Mouse (Mus musculus) heart, embryonic 16.5 days (tissue): Measurements from ENCODE around the gene Olfr464. TPM values are rescaled to one million over a fixed set of nuclear protein-coding genes. Genes with fewer than 3 reads are reported as not detected.
A peak's percentile ranks its signal among the peaks of the same experiment; 100 is the strongest.

ENCODE experiments used
- ATAC-seq: fragments of 200-750 bp; cut with Nextera tagmentation; replicated peaks from 2 replicates; pipeline ENCODE4 v1.8.0; 2017; ENCODE audit warnings: moderate number of reproducible peaks; ENCODE audit not compliant: insufficient read depth, low FRiP score; ENCODE audit errors: extremely low read depth
- H3K27ac ChIP-seq: fragments of 300-500 bp; sonication (generic); 2 replicates; pipeline ENCODE4 v1.5.1; 2014; ENCODE audit warnings: mild to moderate bottlenecking, low read length, control low read depth, moderate library complexity
- H3K27me3 ChIP-seq: fragments of 300-500 bp; sonication (generic); 2 replicates; pipeline ENCODE4 v1.6.1; 2014; ENCODE audit warnings: low read length, mixed read lengths; ENCODE audit not compliant: control insufficient read depth, insufficient read depth
- H3K36me3 ChIP-seq: fragments of 300-500 bp; sonication (generic); 2 replicates; pipeline ENCODE4 v1.6.1; 2014; ENCODE audit not compliant: control insufficient read depth, insufficient read depth
- H3K4me1 ChIP-seq: fragments of 300-500 bp; sonication (generic); 2 replicates; pipeline ENCODE4 v1.6.1; 2014; ENCODE audit warnings: low read length, mixed read lengths; ENCODE audit not compliant: control insufficient read depth, insufficient read depth
- H3K4me2 ChIP-seq: fragments of 300-500 bp; sonication (generic); 2 replicates; pipeline ENCODE4 v1.6.1; 2014; ENCODE audit warnings: low read depth, mild to moderate bottlenecking, control low read depth, low read length
- H3K4me3 ChIP-seq: fragments of 300-500 bp; sonication (generic); 2 replicates; pipeline ENCODE4 v1.5.1; 2014; ENCODE audit warnings: mild to moderate bottlenecking, control low read depth, low read length
- H3K9ac ChIP-seq: fragments of 300-500 bp; sonication (generic); 2 replicates; pipeline ENCODE4 v1.6.1; 2014; ENCODE audit warnings: low read length, control low read depth
- H3K9me3 ChIP-seq: fragments of 300-500 bp; sonication (generic); replicated peaks from 2 replicates; pipeline ENCODE4 v1.6.1; 2016; ENCODE audit warnings: low read length; ENCODE audit not compliant: control insufficient read depth
- WGBS: fragments of 180-500 bp; shearing (Covaris S2); extraction: QIAGEN DNeasy Blood & Tissue Kit; methylation state at CpG from one replicate; pipeline ENCODE4 v1.1.7; 2014; 5-methylcytosine and 5-hydroxymethylcytosine counted together
- polyA plus RNA-seq: library from polyadenylated mRNA; unstranded; fragments of >200 nt; fragmentation: Nextera tagmentation; extraction: Ambion mirVana; gene quantifications from 2 replicates; pipeline ENCODE4 v1.2.1, GENCODE M21; 2015

Gene Olfr464
- not detected in 2 replicates for polyA plus RNA-seq

GRCm38 (mm10) chr11:87920966-87921365 lies at the start of gene Olfr464:
Gene Olfr464 (minus strand): TSS chr11:87920967.
- Histone ChIP-seq H3K9me3 (no peaks in the 10 kb centered on the region), H3K36me3 (no peaks in the 10 kb centered on the region), H3K27me3 (no peaks in the 10 kb centered on the region; the same call in 1 of the 2 replicates), H3K4me3 (no peak within 1 kb of the TSS), H3K4me1 (no peaks in the 10 kb centered on the region), H3K27ac (no peak within 1 kb of the TSS), H3K9ac (no peak within 1 kb of the TSS), H3K4me2 (no peak within 1 kb of the TSS)
- WGBS, result 26% methylated on average over 5 of the region's 5 CpGs
- ATAC-seq, result no peak

GRCm38 (mm10) chr11:87968356-87969122 lies 47.8 kb upstream of the Olfr464 start:
- 17% methylated on average over 15 of the region's 20 CpGs for WGBS
- Histone ChIP-seq H3K27ac (no peak overlapping the region), H3K4me2 (peak overlapping the region; percentile 64; the same call in 1 of the 2 replicates), H3K4me1 (peaks cover 6% of the 10 kb centered on the region; the same call in 1 of the 2 replicates), H3K27me3 (no peaks in the 10 kb centered on the region; the same call in 1 of the 2 replicates), H3K36me3 (no peaks in the 10 kb centered on the region), H3K9ac (no peak overlapping the region), H3K9me3 (no peaks in the 10 kb centered on the region), H3K4me3 (no peak overlapping the region)
- ATAC-seq, result no peak

- Histone ChIP-seq H3K9ac (peak overlapping the region; percentile 61), H3K27me3 (no peaks in the 10 kb centered on the region; the same call in 1 of the 2 replicates), H3K4me2 (peak overlapping the region; percentile 64), H3K4me3 (peak overlapping the region; percentile 43), H3K36me3 (no peaks in the 10 kb centered on the region), H3K4me1 (peaks cover 6% of the 10 kb centered on the region; the same call in 1 of the 2 replicates), H3K27ac (no peak overlapping the region), H3K9me3 (no peaks in the 10 kb centered on the region)
- WGBS, result 2% methylated on average over 16 of the region's 17 CpGs
- ATAC-seq, result no peak; the same call in 1 of the 2 replicates
Measured at GRCm38 (mm10) chr11:87967692-87968289, 47.0 kb upstream of the Olfr464 start.

- H3K4me3 ChIP-seq, result no peak overlapping the region
- no peaks in the 10 kb centered on the region for H3K27me3 ChIP-seq
- WGBS, result 26% methylated on average over 10 of the region's 10 CpGs
- no peaks in the 10 kb centered on the region for H3K36me3 ChIP-seq
- H3K4me1 ChIP-seq, result peaks cover 6% of the 10 kb centered on the region; the same call in 1 of the 2 replicates
- ATAC-seq, result 0 out of 2 replicates have a peak, but pooled peaks have one; percentile 61
- H3K9ac ChIP-seq, result no peak overlapping the region; the same call in 1 of the 2 replicates
- no peak overlapping the region for H3K4me2 ChIP-seq
- H3K27ac ChIP-seq, result no peak overlapping the region
- no peaks in the 10 kb centered on the region for H3K9me3 ChIP-seq
Measured at GRCm38 (mm10) chr11:87966214-87966613, 45.4 kb upstream of the Olfr464 start.

GRCm38 (mm10) chr11:87965293-87965692 lies 44.5 kb upstream of the Olfr464 start:
- no peak for ATAC-seq
- H3K4me3 ChIP-seq, result no peak overlapping the region
- no peaks in the 10 kb centered on the region for H3K9me3 ChIP-seq
- H3K9ac ChIP-seq, result no peak overlapping the region
- H3K27ac ChIP-seq, result no peak overlapping the region
- no peaks in the 10 kb centered on the region for H3K36me3 ChIP-seq
- H3K27me3 ChIP-seq, result no peaks in the 10 kb centered on the region
- no peak overlapping the region for H3K4me2 ChIP-seq
- peaks cover 6% of the 10 kb centered on the region; the same call in 1 of the 2 replicates for H3K4me1 ChIP-seq
- 47% methylated on average over 3 of the region's 3 CpGs for WGBS

GRCm38 (mm10) chr11:87957066-87957465 lies 36.3 kb upstream of the Olfr464 start:
- no peak for ATAC-seq
- H3K9ac ChIP-seq, result no peak overlapping the region
- no peaks in the 10 kb centered on the region for H3K36me3 ChIP-seq
- no peak overlapping the region for H3K4me3 ChIP-seq
- no peaks in the 10 kb centered on the region for H3K4me1 ChIP-seq
- H3K27me3 ChIP-seq, result no peaks in the 10 kb centered on the region
- H3K27ac ChIP-seq, result no peak overlapping the region
- 35% methylated on average over 7 of the region's 7 CpGs for WGBS
- H3K4me2 ChIP-seq, result no peak overlapping the region
- H3K9me3 ChIP-seq, result no peaks in the 10 kb centered on the region

GRCm38 (mm10) chr11:87955144-87955543 lies 34.4 kb upstream of the Olfr464 start:
- no peaks in the 10 kb centered on the region for H3K27me3 ChIP-seq
- H3K9me3 ChIP-seq, result no peaks in the 10 kb centered on the region
- H3K4me2 ChIP-seq, result no peak overlapping the region
- ATAC-seq, result no peak
- 10% methylated on average over 1 of the region's 1 CpGs for WGBS
- H3K9ac ChIP-seq, result no peak overlapping the region
- no peaks in the 10 kb centered on the region for H3K36me3 ChIP-seq
- H3K27ac ChIP-seq, result no peak overlapping the region
- no peaks in the 10 kb centered on the region for H3K4me1 ChIP-seq
- H3K4me3 ChIP-seq, result no peak overlapping the region

- no peak overlapping the region for H3K4me2 ChIP-seq
- no peaks in the 10 kb centered on the region for H3K36me3 ChIP-seq
- no peaks in the 10 kb centered on the region for H3K27me3 ChIP-seq
- ATAC-seq, result no peak
- no peak overlapping the region for H3K9ac ChIP-seq
- H3K4me3 ChIP-seq, result no peak overlapping the region
- H3K27ac ChIP-seq, result no peak overlapping the region
- no peaks in the 10 kb centered on the region for H3K4me1 ChIP-seq
- H3K9me3 ChIP-seq, result no peaks in the 10 kb centered on the region
- 0% methylated on average over 2 of the region's 2 CpGs for WGBS
Measured at GRCm38 (mm10) chr11:87949990-87950389, 29.2 kb upstream of the Olfr464 start.

- no peak overlapping the region for H3K9ac ChIP-seq
- H3K36me3 ChIP-seq, result no peaks in the 10 kb centered on the region
- no peaks in the 10 kb centered on the region for H3K9me3 ChIP-seq
- WGBS, result 56% methylated on average over 3 of the region's 3 CpGs
- H3K4me1 ChIP-seq, result no peaks in the 10 kb centered on the region
- no peak for ATAC-seq
- H3K4me3 ChIP-seq, result no peak overlapping the region
- H3K4me2 ChIP-seq, result no peak overlapping the region
- no peaks in the 10 kb centered on the region for H3K27me3 ChIP-seq
- H3K27ac ChIP-seq, result no peak overlapping the region
Measured at GRCm38 (mm10) chr11:87935467-87935866, 14.7 kb upstream of the Olfr464 start.
